Mouse (Mus musculus) gastrocnemius, postnatal 10 days (tissue): ENCODE results near the gene Fstl4. TPM values are rescaled to one million over a fixed set of nuclear protein-coding genes. Genes with fewer than 3 reads are reported as not detected.
"Not testable (repeated sequence)": the region's sequence is repeated elsewhere in the genome, so short reads cannot be mapped to it uniquely, and the experiment has no call there.

Source experiments
- DNase-seq: peaks from one replicate; pipeline ENCODE4 v3.0.0; 2021; ENCODE audit warnings: mixed read lengths
- total RNA-seq, 2 experiments: library from RNA; stranded (reverse); gene quantifications; 2 replicates each; pipeline ENCODE4 v1.2.3; 2021

Gene Fstl4
- total RNA-seq, 2 experiments from 2014 or later, result 0.05 to 0.20 TPM

GRCm38 (mm10) chr11:53025686-53026085 is 261.3 kb downstream of the Fstl4 start:
- DNase-seq, result no peak

DNA sequence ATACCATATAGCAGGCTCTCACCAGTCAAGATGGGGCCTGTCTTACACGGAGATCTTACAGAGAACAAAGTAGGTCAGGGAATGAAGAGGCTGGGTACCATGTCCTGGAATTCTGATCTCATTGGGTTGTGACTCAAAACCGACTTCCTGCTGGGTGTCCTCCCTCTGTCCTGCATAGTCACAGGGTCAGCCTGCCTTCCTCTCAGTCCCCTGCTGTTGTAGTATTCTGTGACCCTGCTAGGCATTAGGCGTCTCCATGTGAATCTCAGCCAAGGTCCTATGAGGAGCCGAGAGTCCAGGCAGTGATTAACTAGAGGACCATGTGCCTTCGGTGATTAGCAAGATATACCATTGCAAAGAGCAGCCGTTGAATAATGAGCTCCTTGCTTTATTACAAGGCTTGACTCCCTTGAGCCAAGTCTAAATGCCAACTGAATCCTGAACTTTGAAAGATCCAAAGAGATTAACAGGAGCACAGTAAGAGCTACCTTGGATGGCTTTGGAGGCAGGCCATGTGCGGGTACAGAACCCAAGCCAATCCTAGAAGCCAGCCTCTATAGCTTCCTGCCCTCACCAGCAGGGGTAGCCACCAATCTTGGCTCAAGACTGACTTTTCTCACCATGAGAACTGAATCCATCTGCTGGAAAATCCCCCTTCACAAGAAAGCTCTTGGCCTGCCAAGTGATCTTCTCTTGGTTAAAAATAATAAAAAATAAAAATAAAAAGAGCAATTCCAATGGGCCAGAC is 264.2 kb downstream of the Fstl4 start:
- DNase-seq, result no peak

- no peak for DNase-seq
Measured at GRCm38 (mm10) chr11:53031777-53032176, 267.3 kb downstream of the Fstl4 start.

GRCm38 (mm10) chr11:53032336-53032735 is 267.9 kb downstream of the Fstl4 start:
- DNase-seq, result peak; percentile 84

- DNase-seq, result no peak
Measured at GRCm38 (mm10) chr11:53035414-53035813, 271.0 kb downstream of the Fstl4 start.

GRCm38 (mm10) chr11:53046850-53047249 is 282.4 kb downstream of the Fstl4 start:
- DNase-seq, result no peak

DNA sequence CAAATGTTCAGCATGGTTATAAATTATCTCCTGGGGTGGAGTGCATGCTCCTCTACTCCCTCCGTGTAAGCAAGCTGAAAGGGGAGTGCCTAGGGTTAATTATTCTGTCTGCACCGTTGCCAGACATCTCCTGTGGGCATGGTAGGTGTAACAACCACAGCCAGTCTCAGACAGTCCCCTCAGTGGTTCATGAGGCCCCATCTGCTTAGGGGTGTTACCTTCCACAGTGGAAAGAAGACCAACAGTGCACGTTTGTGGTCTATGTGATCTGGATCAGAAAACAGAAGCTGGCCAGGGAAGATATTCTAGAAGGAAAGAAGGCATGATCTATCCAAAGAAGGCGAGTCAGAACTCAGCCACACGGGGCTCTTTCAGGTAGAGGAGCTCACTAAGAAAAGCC is 289.7 kb downstream of the Fstl4 start:
- no peak for DNase-seq

DNA sequence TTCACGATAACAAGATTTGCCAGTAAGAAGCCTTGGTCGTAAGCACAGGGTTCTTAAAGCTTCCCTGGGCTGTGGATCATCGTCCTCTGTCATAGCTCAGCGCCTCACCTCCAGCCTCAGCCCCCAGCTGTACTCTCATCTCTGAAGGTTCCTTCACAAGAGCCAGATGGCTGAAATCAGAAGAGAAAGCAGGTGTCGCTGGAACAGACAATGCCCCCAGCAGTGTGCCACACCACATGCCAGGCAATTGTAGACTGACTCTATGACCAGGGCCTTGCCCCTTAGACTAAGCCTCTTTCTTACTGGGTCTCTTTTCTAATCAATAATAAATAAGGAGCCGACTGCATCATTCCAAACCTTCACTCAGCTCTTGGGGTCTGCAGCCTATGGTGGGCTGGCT is 291.5 kb downstream of the Fstl4 start:
- DNase-seq, result no peak

GRCm38 (mm10) chr11:53056781-53057180 is 292.3 kb downstream of the Fstl4 start:
- DNase-seq, result peak; percentile 13

GRCm38 (mm10) chr11:53057821-53058553 is 293.6 kb downstream of the Fstl4 start:
- DNase-seq, result no peak

DNA sequence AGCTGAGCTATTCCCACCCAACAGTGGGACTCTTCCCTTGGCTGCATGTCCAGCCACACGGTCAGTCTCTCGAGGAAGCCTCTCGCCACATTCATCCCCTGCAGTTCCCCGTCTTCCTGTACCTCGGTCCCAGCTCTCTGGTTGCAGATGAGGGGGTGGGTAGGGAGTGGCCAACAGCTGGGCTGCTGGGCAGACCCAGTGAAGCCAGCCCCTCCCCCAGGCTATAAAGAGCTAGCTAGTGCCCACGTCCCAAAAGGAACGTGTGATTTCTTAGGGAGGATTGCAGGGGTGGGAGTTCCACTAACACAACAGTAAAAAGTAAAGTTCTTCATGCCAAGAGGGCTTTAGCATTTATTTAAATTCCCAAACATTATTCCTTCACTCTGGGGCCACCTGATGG is 294.1 kb downstream of the Fstl4 start:
- no peak for DNase-seq

DNA sequence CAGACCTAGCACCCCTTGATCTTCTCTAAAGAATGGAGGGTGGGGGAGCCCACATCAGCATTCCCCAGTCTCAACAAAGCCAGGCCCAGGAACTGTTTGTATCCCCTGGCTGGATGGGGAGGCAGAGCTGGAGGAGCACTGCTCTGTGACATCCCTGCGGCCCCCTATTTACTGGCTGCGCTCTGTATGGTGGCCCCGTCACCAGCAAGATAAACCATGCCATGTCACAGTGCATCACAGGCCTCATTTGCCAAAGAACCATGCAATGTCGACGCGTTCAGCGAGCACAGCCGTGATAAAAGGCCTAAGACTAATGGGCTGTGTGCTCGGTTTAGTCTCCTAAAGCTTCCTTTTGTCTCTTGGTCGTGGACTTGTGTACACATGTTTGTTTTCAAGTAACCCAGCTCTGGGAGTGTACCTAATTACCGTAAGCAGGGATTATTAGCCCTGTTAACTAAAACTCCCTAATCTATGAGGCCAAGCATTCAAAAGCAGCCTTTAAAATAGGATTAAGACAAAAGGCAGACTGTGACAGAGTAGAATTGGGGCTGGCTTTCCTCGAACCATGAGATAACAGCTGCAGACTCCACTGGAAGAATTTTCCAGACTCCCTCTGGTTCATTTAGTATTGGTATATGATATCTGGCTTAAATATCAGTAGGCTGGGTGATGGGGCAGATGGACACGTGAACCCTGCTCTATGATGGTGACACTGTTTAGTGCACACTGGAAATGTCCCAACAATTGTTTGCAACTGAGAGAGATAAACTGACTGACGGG is 303.5 kb downstream of the Fstl4 start:
- no peak for DNase-seq

- DNase-seq, result no peak
Measured at GRCm38 (mm10) chr11:53068479-53069065, 304.1 kb downstream of the Fstl4 start.

GRCm38 (mm10) chr11:53069751-53070150 is 305.3 kb downstream of the Fstl4 start:
- no peak for DNase-seq

DNA sequence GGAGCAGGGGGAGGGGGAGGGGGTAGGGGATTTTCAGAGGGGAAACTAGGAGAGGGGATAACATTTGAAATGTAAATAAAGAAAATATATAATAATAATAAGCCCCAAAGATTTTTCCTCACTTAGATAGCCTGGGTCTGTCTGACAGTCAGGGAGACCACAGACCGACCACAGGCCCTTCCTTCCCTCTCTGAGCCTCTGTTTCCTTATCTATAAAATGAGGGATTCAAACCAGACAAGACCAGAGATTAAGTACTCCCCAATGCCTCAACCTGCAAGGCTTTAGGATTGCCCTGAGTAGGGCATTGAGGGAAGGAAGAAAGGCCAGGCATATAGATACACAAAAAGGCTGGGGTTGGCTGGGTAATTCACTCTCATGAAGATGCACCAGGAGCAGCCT is 307.2 kb downstream of the Fstl4 start:
- no peak for DNase-seq

DNA sequence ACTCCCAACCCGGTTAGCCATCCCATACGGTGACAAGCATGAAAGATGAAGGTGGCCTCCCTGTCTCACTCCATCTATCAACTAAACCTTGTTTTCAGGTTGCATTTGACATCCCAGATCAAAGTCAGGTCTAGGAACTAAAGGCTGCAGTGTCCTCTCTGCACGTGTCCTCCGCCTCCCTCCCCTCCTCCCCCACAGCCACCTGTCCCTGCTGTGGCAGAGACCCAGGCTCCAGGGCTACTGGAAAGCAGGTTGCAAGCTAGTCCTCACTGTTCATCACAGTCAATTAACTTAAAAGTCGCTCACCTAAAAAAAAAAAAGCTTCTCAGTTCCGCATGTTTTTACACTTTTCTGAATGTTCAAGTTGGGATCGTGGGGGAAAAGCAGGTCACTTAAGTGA is 313.2 kb downstream of the Fstl4 start:
- DNase-seq, result no peak

GRCm38 (mm10) chr11:53078419-53079334 is 314.2 kb downstream of the Fstl4 start:
- DNase-seq, result no peak

DNA sequence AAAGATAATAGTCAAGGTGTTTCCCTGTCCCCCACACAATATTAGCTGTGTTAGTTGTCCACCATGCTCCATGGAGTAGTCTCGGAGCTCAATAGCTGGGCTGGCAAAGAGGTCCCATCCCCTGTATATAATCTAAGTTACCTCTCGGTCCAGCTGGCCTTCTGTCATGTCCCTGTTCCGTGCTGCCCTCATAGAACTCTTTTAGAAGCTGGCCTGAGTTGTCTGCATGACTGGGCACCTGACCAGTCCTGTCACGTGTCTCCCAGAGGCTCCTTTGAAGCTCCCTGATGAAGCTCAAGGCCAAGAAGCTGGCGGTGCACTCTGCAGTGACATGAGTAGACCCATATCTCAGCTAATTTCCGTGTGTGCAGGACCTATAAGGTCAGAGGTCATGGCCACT is 316.9 kb downstream of the Fstl4 start:
- no peak for DNase-seq

DNA sequence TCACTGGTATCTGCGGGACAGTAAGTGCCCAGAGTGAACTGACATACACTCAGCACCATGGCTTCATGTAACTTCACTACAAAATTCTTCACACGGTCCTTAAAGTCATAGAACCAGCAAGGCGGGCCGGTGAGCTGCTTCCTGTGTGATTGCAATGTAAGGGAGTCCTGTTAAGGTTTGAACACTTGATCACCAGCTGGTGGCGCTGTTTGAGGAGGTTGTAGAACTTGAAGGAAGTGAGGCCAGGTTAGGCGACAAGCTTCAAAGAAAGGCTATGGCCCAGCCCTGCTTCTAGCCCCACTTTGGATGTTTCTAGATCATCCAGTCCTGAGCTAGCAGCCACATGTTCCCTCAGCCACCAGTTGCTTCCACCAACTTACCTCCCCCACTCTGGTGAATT is 320.9 kb downstream of the Fstl4 start:
- DNase-seq, result peak; percentile 40

- DNase-seq, result no peak
Measured at GRCm38 (mm10) chr11:53085858-53086565, 321.6 kb downstream of the Fstl4 start.

DNA sequence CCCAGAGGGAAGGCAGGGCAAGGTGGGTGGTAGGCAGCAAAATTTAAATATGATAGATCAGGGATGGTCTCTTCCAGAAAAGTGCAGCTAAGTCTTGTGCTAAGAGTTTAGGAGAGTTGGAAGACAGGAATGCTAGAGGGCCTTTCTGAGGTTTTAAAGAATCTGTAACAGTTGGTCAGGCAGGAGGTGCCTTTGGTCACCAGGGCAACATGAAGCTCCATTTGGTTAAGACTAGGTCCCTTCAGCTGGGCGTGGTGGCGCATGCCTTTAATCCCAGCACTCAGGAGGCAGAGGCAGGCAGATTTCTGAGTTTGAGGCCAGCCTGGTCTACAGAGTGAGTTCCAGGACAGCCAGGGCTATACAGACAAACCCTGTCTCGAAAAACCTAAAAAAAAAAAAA is 323.5 kb downstream of the Fstl4 start:
- not testable (repeated sequence) for DNase-seq
